Mouse (Mus musculus) ZHBTc4 (cell line): ENCODE measurements around the gene Slc38a4.

Experiments used
- DNase-seq: peaks from one replicate; pipeline ENCODE4 v3.0.0-alpha.2; 2011; ENCODE audit warnings: low read depth, low spot score

Slc38a4 gene

GRCm38 (mm10) chr15:97054767-97055489 is 828 bp downstream of the Slc38a4 start:
- peak; percentile 43 for DNase-seq

GRCm38 (mm10) chr15:97054131-97054530 is 1.6 kb downstream of the Slc38a4 start:
- DNase-seq = no peak

- DNase-seq = peak; percentile 64
These were observed 5.3 kb downstream of the Slc38a4 start for GRCm38 (mm10) chr15:97050436-97050835.

- DNase-seq = no peak
These were observed 5.7 kb downstream of the Slc38a4 start for GRCm38 (mm10) chr15:97050011-97050410.

- peak; percentile 79 for DNase-seq
These were observed 6.4 kb downstream of the Slc38a4 start for GRCm38 (mm10) chr15:97049281-97049841.

- peak; percentile 71 for DNase-seq
These were observed 7.5 kb downstream of the Slc38a4 start for GRCm38 (mm10) chr15:97048267-97048666.

- no peak for DNase-seq
These were observed 11.8 kb downstream of the Slc38a4 start for GRCm38 (mm10) chr15:97043921-97044320.

GRCm38 (mm10) chr15:97042001-97042491 is 13.7 kb downstream of the Slc38a4 start:
- DNase-seq = no peak

GRCm38 (mm10) chr15:97041182-97041581 is 14.6 kb downstream of the Slc38a4 start:
- DNase-seq = no peak

GRCm38 (mm10) chr15:97037710-97038109 is 18.0 kb downstream of the Slc38a4 start:
- peak; percentile 82 for DNase-seq

- no peak for DNase-seq
These were observed 19.9 kb downstream of the Slc38a4 start for GRCm38 (mm10) chr15:97035892-97036291.

- DNase-seq = no peak
These were observed 22.2 kb downstream of the Slc38a4 start for GRCm38 (mm10) chr15:97033485-97033991.

- no peak for DNase-seq
These were observed 23.9 kb downstream of the Slc38a4 start for GRCm38 (mm10) chr15:97031886-97032285.

- DNase-seq = no peak
These were observed 24.7 kb downstream of the Slc38a4 start for GRCm38 (mm10) chr15:97030984-97031492.

GRCm38 (mm10) chr15:97030136-97030535 is 25.6 kb downstream of the Slc38a4 start:
- no peak for DNase-seq

GRCm38 (mm10) chr15:97029064-97029791 is 26.5 kb downstream of the Slc38a4 start:
- no peak for DNase-seq

- peak; percentile 22 for DNase-seq
These were observed 27.1 kb downstream of the Slc38a4 start for GRCm38 (mm10) chr15:97028651-97029050.

- DNase-seq = peak; percentile 69
These were observed 27.6 kb downstream of the Slc38a4 start for GRCm38 (mm10) chr15:97028046-97028634.

- DNase-seq = no peak
These were observed 29.1 kb downstream of the Slc38a4 start for GRCm38 (mm10) chr15:97026670-97027069.

GRCm38 (mm10) chr15:97022764-97023163 is 33.0 kb downstream of the Slc38a4 start:
- DNase-seq = peak; percentile 65

- peak; percentile 67 for DNase-seq
These were observed 33.5 kb downstream of the Slc38a4 start for GRCm38 (mm10) chr15:97022213-97022612.

- no peak for DNase-seq
These were observed 35.5 kb downstream of the Slc38a4 start for GRCm38 (mm10) chr15:97020221-97020620.
